Mouse (Mus musculus) myocyte (in vitro differentiated cells): Measurements from ENCODE around the gene Rdh16f2. TPM values are rescaled to one million over a fixed set of nuclear protein-coding genes. Genes with fewer than 3 reads are reported as not detected.
"Not testable (repeated sequence)": the region's sequence is repeated elsewhere in the genome, so short reads cannot be mapped to it uniquely, and the experiment has no call there.

Source experiments
- H3K27me3 ChIP-seq: one replicate; pipeline ENCODE4 v1.6.1; 2011; ENCODE audit not compliant: control insufficient read depth, insufficient read depth, insufficient read length
- H3K36me3 ChIP-seq: one replicate; pipeline ENCODE4 v1.6.1; 2011; ENCODE audit not compliant: control insufficient read depth, insufficient read depth
- H3K4me2 ChIP-seq: one replicate; pipeline ENCODE4 v1.6.1; 2011; ENCODE audit warnings: low read depth, control low read depth
- H3K4me3 ChIP-seq: one replicate; pipeline ENCODE4 v1.5.1; 2011; ENCODE audit warnings: mild to moderate bottlenecking, control low read depth, moderate library complexity
- H3K79me2 ChIP-seq: one replicate; pipeline ENCODE4 v1.6.1; 2011; ENCODE audit not compliant: control insufficient read depth, insufficient read depth
- H3ac ChIP-seq: one replicate; pipeline ENCODE4 v1.6.1; 2011; ENCODE audit not compliant: control insufficient read depth, insufficient read length
- CEBPB ChIP-seq: IDR thresholded peaks from 2 replicates; pipeline ENCODE4 v1.6.1; 2011; ENCODE audit warnings: mild to moderate bottlenecking, moderate library complexity; ENCODE audit not compliant: poor library complexity, insufficient read depth, severe bottlenecking
- E2F4 ChIP-seq: IDR thresholded peaks from one replicate; pipeline ENCODE4 v1.6.1; 2011; ENCODE audit warnings: mild to moderate bottlenecking, control low read depth, moderate library complexity; ENCODE audit not compliant: insufficient read depth
- MAX ChIP-seq: IDR thresholded peaks from one replicate; pipeline ENCODE4 v1.6.1; 2011; ENCODE audit warnings: low read depth, mild to moderate bottlenecking, control low read depth
- MYOD1 ChIP-seq, 3 experiments: IDR thresholded peaks; one replicate each; pipeline ENCODE4 v1.6.1; 2011; ENCODE audit warnings: control low read depth in 2 of 3, low read depth in 2 of 3, mild to moderate bottlenecking in 2 of 3, moderate library complexity in 1 of 3; ENCODE audit not compliant: insufficient read length in 2 of 3, control insufficient read depth in 1 of 3
- MYOG ChIP-seq, 3 experiments: IDR thresholded peaks; one replicate each; pipeline ENCODE4 v1.6.1; 2011; ENCODE audit warnings: control low read depth in 2 of 3, low read depth in 2 of 3, mild to moderate bottlenecking in 2 of 3; ENCODE audit not compliant: insufficient read length in 2 of 3, control insufficient read depth in 1 of 3, insufficient read depth in 1 of 3
- POLR2A ChIP-seq: IDR thresholded peaks from one replicate; pipeline ENCODE4 v1.6.1; 2011; ENCODE audit warnings: low read depth, mild to moderate bottlenecking, control low read depth, moderate library complexity; ENCODE audit not compliant: insufficient read length
- POLR2AphosphoS2 ChIP-seq: IDR thresholded peaks from one replicate; pipeline ENCODE4 v1.6.1; 2011; ENCODE audit warnings: low read depth, control low read depth; ENCODE audit not compliant: insufficient read length
- REST ChIP-seq: IDR thresholded peaks from one replicate; pipeline ENCODE4 v1.6.1; 2011; ENCODE audit warnings: mild to moderate bottlenecking, control low read depth, moderate library complexity; ENCODE audit not compliant: insufficient read depth, insufficient read length
- SRF ChIP-seq: IDR thresholded peaks from one replicate; pipeline ENCODE4 v1.6.1; 2011; ENCODE audit warnings: low read depth; ENCODE audit not compliant: control insufficient read depth, insufficient read length
- TCF12 ChIP-seq: IDR thresholded peaks from one replicate; pipeline ENCODE4 v1.6.1; 2011; ENCODE audit warnings: mild to moderate bottlenecking, control low read depth; ENCODE audit not compliant: poor library complexity, insufficient read depth, severe bottlenecking
- TCF3 ChIP-seq: IDR thresholded peaks from one replicate; pipeline ENCODE4 v1.6.1; 2011; ENCODE audit warnings: low read depth, control low read depth; ENCODE audit not compliant: insufficient read length
- USF1 ChIP-seq: IDR thresholded peaks from one replicate; pipeline ENCODE4 v1.6.1; 2011; ENCODE audit warnings: low read depth, mild to moderate bottlenecking, control low read depth, moderate library complexity
- polyA plus RNA-seq: library from polyadenylated mRNA; unstranded; fragments of >200 nt; fragmentation: generic; extraction: Trizol; gene quantifications from one replicate; pipeline ENCODE4 v1.2.1, GENCODE M21; 2012; ENCODE audit warnings: missing spikeins

Gene Rdh16f2
- polyA plus RNA-seq, 1 experiment = 0.06 TPM

GRCm38 (mm10) chr10:127886971-127887370, 20.7 kb downstream of the Rdh16f2 start:
- peaks cover 27% of the 10 kb centered on the region for H3K27me3 ChIP-seq
- no peak overlapping the region for H3K4me3 ChIP-seq
- no peaks in the 10 kb centered on the region for H3K79me2 ChIP-seq
- no peaks in the 10 kb centered on the region for H3K36me3 ChIP-seq
- H3ac ChIP-seq = no peak overlapping the region
- TF ChIP-seq E2F4 (no peak), MYOG (IDR thresholded peaks at IDR 0.05; ENCODE audit: control insufficient read depth in 1 of 3, insufficient read depth in 1 of 3, insufficient read length in 2 of 3, low read depth in 2 of 3) (no peak), CEBPB (no peak), POLR2A (no peak), MAX (no peak), TCF3 (no peak), MYOD1 (IDR thresholded peaks at IDR 0.05; ENCODE audit: control insufficient read depth in 1 of 3, insufficient read length in 2 of 3, low read depth in 2 of 3) (no peak), POLR2AphosphoS2 (no peak), USF1 (no peak), REST (no peak), SRF (no peak), TCF12 (no peak)
- no peak overlapping the region for H3K4me2 ChIP-seq

DNA sequence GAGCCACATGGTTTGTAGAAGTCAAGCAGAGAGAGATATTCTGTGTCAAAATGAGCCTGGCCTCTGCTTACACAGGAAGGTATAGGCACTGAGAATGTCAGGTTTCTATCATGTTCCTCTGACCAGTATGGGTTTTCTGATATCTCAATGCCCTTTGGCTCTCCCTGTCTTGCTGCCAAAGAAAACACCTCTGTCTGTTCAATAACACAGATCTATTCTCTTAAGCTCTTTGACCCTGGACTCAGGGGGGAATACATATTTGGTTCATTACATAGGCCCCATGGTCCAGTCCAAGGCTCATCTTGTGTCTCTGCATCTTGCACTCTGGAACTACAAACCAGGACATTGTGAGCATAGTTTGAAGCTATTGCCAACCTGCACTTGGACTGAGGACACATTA, 22.3 kb downstream of the Rdh16f2 start, which contains the start of gene Rdh7:
Gene Rdh7, minus strand, starts transcription at position 213 of the 400 bp plus-strand sequence.
- peaks cover 34% of the 10 kb centered on the region for H3K27me3 ChIP-seq

GRCm38 (mm10) chr10:127891481-127891880, 25.2 kb downstream of the Rdh16f2 start:
- TF ChIP-seq POLR2AphosphoS2 (no peak), TCF12 (no peak), MYOD1 (IDR thresholded peaks at IDR 0.05; ENCODE audit: control insufficient read depth in 1 of 3, insufficient read length in 2 of 3, low read depth in 2 of 3) (no peak), POLR2A (no peak), MYOG (IDR thresholded peaks at IDR 0.05; ENCODE audit: control insufficient read depth in 1 of 3, insufficient read depth in 1 of 3, insufficient read length in 2 of 3, low read depth in 2 of 3) (no peak), USF1 (no peak), MAX (no peak), SRF (no peak), REST (no peak), TCF3 (no peak), CEBPB (no peak), E2F4 (no peak)
- Histone ChIP-seq H3K4me2 (no peak overlapping the region), H3K27me3 (peaks cover 49% of the 10 kb centered on the region), H3ac (no peak overlapping the region), H3K79me2 (no peaks in the 10 kb centered on the region), H3K4me3 (no peak overlapping the region), H3K36me3 (no peaks in the 10 kb centered on the region)

More for the DNA sequence above, 22.3 kb downstream of the Rdh16f2 start, which contains the start of gene Rdh7:
- Histone ChIP-seq H3K4me3 (no peak within 1 kb of the TSS), H3ac (no peak within 1 kb of the TSS), H3K4me2 (no peak within 1 kb of the TSS), H3K79me2 (no peaks in the 10 kb centered on the region), H3K36me3 (no peaks in the 10 kb centered on the region)
- no peak for TF ChIP-seq POLR2AphosphoS2
- TF ChIP-seq POLR2A = no peak
- no peak for TF ChIP-seq MAX
- no peak for TF ChIP-seq TCF3
- TF ChIP-seq SRF = no peak
- TF ChIP-seq MYOD1 (IDR thresholded peaks at IDR 0.05; ENCODE audit: control insufficient read depth in 1 of 3, insufficient read length in 2 of 3, low read depth in 2 of 3) = no peak
- TF ChIP-seq USF1 = no peak
- TF ChIP-seq E2F4 = no peak
- TF ChIP-seq REST = no peak
- TF ChIP-seq CEBPB = no peak

DNA sequence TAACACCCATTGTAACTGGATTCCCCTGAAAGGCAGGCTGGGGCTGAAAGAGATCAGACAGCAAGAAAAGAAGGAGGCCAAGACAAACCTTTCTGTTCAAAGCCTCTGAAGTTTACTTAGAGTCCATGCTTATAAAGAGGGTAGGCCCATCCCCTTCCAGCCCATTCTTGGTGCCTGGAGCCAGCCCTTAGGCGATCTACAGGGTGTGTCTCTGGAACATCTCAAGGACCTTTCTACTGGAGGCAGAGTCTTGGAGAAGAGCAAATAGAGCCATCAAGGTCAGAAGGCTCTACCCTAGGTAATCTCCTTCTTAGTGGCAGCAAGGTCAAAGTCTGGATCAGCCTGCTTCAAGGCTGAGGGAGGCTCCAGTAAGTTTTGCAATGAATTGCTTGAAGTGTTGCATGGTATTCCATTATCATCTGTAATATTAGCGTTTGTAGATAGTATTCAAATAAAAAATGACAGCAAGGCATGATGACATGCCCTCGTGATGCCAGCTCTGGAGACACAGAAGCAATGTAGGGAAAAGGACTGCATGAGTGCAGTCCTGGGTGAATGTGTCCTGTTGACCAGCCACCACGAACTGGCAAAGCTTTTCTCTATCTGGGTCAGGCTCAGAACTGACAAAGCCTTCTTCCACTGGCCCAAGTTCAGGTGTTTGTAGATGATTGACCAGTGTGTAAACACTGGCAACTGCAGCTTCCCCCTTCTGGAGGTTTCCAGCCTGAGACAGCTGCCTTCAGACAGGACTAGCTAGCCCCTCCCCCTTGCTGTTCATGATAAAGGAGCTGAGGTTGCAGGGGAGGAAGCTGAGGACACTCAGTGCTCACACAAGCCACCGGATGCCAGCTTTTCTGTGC, 27.1 kb downstream of the Rdh16f2 start:
- H3K36me3 ChIP-seq, H3K79me2 ChIP-seq, H3K4me2 ChIP-seq, H3K4me3 ChIP-seq, H3ac ChIP-seq: not testable (repeated sequence)
- H3K27me3 ChIP-seq = peaks cover 60% of the 10 kb centered on the region

GRCm38 (mm10) chr10:127896705-127897104, 30.4 kb downstream of the Rdh16f2 start:
- H3K4me2 ChIP-seq = no peak overlapping the region

More at GRCm38 (mm10) chr10:127896705-127897104, 30.4 kb downstream of the Rdh16f2 start:
- no peak overlapping the region for H3ac ChIP-seq
- no peaks in the 10 kb centered on the region for H3K79me2 ChIP-seq
- H3K36me3 ChIP-seq = no peaks in the 10 kb centered on the region
- no peak overlapping the region for H3K4me3 ChIP-seq
- TF ChIP-seq E2F4 (no peak), MYOG (IDR thresholded peaks at IDR 0.05; ENCODE audit: control insufficient read depth in 1 of 3, insufficient read depth in 1 of 3, insufficient read length in 2 of 3, low read depth in 2 of 3) (no peak)
- peaks cover 72% of the 10 kb centered on the region for H3K27me3 ChIP-seq
